Mouse (Mus musculus) neural tube, embryonic 15.5 days (tissue): ENCODE data around the gene Wdr46. TPM values are rescaled to one million over a fixed set of nuclear protein-coding genes. Genes with fewer than 3 reads are reported as not detected.
"Not testable (repeated sequence)": the region's sequence is repeated elsewhere in the genome, so short reads cannot be mapped to it uniquely, and the experiment has no call there.

ENCODE experiments used
- ATAC-seq: fragments of 200-750 bp; cut with Nextera tagmentation; 2 replicates; pipeline ENCODE4 v1.8.0; 2017; ENCODE audit warnings: mild to moderate bottlenecking, moderate TSS enrichment, moderate library complexity; ENCODE audit not compliant: low FRiP score
- H3K27ac ChIP-seq: fragments of 300-500 bp; sonication (generic); replicated peaks from 2 replicates; pipeline ENCODE4 v1.5.1; 2015; ENCODE audit warnings: mild to moderate bottlenecking, inconsistent platforms
- H3K27me3 ChIP-seq: fragments of 300-500 bp; sonication (generic); replicated peaks from 2 replicates; pipeline ENCODE4 v1.6.1; 2015; ENCODE audit warnings: inconsistent platforms
- H3K36me3 ChIP-seq: fragments of 300-500 bp; sonication (generic); 2 replicates; pipeline ENCODE4 v1.6.1; 2015; ENCODE audit warnings: inconsistent platforms
- H3K4me1 ChIP-seq: fragments of 300-500 bp; sonication (generic); 2 replicates; pipeline ENCODE4 v1.6.1; 2015; ENCODE audit warnings: inconsistent platforms
- H3K4me2 ChIP-seq: fragments of 300-500 bp; sonication (generic); 2 replicates; pipeline ENCODE4 v1.6.1; 2015; ENCODE audit warnings: inconsistent platforms, mild to moderate bottlenecking, moderate library complexity
- H3K4me3 ChIP-seq: fragments of 300-500 bp; sonication (generic); replicated peaks from 2 replicates; pipeline ENCODE4 v1.5.1; 2015; ENCODE audit warnings: mild to moderate bottlenecking, inconsistent platforms
- H3K9ac ChIP-seq: fragments of 300-500 bp; sonication (generic); replicated peaks from 2 replicates; pipeline ENCODE4 v1.6.1; 2015; ENCODE audit warnings: mild to moderate bottlenecking, inconsistent platforms
- H3K9me3 ChIP-seq: fragments of 300-500 bp; sonication (generic); replicated peaks from 2 replicates; pipeline ENCODE4 v1.6.1; 2016; ENCODE audit warnings: inconsistent platforms
- WGBS: fragments of 180-500 bp; shearing (Covaris S2); methylation state at CpG from one replicate; pipeline ENCODE4 v1.1.7; 2015; ENCODE audit warnings: mixed read lengths; 5-methylcytosine and 5-hydroxymethylcytosine counted together
- polyA plus RNA-seq: library from polyadenylated mRNA; unstranded; fragments of >200 nt; fragmentation: Nextera tagmentation; extraction: Ambion mirVana; gene quantifications from 2 replicates; pipeline ENCODE4 v1.2.1, GENCODE M21; 2015

Gene Wdr46
- polyA plus RNA-seq, 1 experiment from 2014 or later: 25.1 TPM

GRCm38 (mm10) chr17:33977861-33978557 is 37.5 kb downstream of the Wdr46 start:
- Histone ChIP-seq H3K4me1 (peaks cover 29% of the 10 kb centered on the region), H3K9ac (peak overlapping the region; percentile 41), H3K27ac (no peak overlapping the region), H3K27me3 (peaks cover 53% of the 10 kb centered on the region), H3K36me3 (no peaks in the 10 kb centered on the region), H3K4me3 (peak overlapping the region; percentile 41), H3K4me2 (peak overlapping the region; percentile 62), H3K9me3 (no peaks in the 10 kb centered on the region)
- ATAC-seq: no peak
- WGBS: 3% methylated on average over 57 of the region's 57 CpGs

- H3K9ac ChIP-seq: peak overlapping the region; percentile 41
- H3K27me3 ChIP-seq: peaks cover 53% of the 10 kb centered on the region
Measured at GRCm38 (mm10) chr17:33978631-33979031, 38.2 kb downstream of the Wdr46 start.

GRCm38 (mm10) chr17:33979512-33980050 is 39.1 kb downstream of the Wdr46 start:
- Histone ChIP-seq H3K36me3 (no peaks in the 10 kb centered on the region), H3K4me2 (no peak overlapping the region), H3K9me3 (no peaks in the 10 kb centered on the region), H3K4me1 (peaks cover 29% of the 10 kb centered on the region), H3K27me3 (peaks cover 50% of the 10 kb centered on the region), H3K9ac (no peak overlapping the region), H3K27ac (no peak overlapping the region), H3K4me3 (no peak overlapping the region)
- ATAC-seq: no peak
- 82% methylated on average over 6 of the region's 6 CpGs for WGBS

More at GRCm38 (mm10) chr17:33978631-33979031, 38.2 kb downstream of the Wdr46 start:
- Histone ChIP-seq H3K4me1 (peaks cover 29% of the 10 kb centered on the region), H3K9me3 (no peaks in the 10 kb centered on the region), H3K4me2 (peak overlapping the region; percentile 62), H3K36me3 (no peaks in the 10 kb centered on the region), H3K27ac (no peak overlapping the region), H3K4me3 (peak overlapping the region; percentile 41)
- WGBS: 2% methylated on average over 17 of the region's 17 CpGs
- ATAC-seq: no peak

DNA sequence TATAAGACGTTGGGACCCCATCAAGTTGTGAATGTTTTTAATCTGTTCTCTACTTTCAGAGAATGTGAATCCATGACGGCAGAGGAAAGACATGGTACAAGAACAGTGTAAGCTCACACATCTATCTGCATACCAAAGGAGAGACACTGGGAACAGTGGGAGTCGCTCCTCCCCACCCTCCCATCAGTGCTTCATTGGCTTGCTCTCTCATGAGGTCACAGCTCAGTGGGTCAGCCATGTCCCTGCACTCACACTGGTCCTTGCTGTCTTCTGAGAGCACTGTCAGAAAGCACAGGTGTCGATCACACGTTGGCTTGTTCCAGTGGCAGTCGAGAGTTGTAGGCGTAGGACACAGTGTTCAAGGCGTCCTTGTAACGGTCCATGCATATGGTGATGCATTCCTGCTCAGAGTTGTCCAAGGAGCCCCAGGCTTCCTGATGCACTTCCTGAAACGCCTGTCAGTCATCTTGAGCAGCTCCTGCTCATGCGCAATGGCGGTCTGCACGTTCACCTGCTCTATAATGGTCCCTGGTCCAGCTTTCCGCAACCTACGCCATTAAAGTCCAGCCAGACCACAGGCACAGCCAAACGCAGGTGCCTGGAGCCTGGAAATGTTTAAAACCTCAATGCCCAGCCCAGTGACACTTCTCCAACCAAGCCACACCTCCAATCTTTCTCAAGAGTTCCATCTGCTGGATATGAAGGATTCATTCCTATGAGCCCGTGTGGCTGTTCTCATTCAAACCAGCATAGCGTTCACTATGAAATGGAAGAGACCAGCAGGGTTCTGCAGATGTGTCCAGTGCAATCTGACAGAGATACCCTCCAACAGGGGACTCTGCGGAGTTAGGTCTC is 39.9 kb downstream of the Wdr46 start:
- peak overlapping the region; percentile 67 for H3K4me2 ChIP-seq
- H3K4me1 ChIP-seq: peaks cover 29% of the 10 kb centered on the region
- no peaks in the 10 kb centered on the region for H3K9me3 ChIP-seq
- H3K9ac ChIP-seq: 0 out of 2 replicates have a peak overlapping the region, but pooled peaks have one; percentile 26
- no peaks in the 10 kb centered on the region for H3K36me3 ChIP-seq
- ATAC-seq: peak; percentile 16
- peaks cover 46% of the 10 kb centered on the region for H3K27me3 ChIP-seq
- H3K27ac ChIP-seq: peak overlapping the region; percentile 93
- H3K4me3 ChIP-seq: peak overlapping the region; percentile 58; the same call in 1 of the 2 replicates
- WGBS: 79% methylated on average over 19 of the region's 19 CpGs

GRCm38 (mm10) chr17:33981192-33981909 is 40.9 kb downstream of the Wdr46 start:
- peaks cover 40% of the 10 kb centered on the region for H3K27me3 ChIP-seq
- peak overlapping the region; percentile 68 for H3K9ac ChIP-seq
- not testable (repeated sequence) for H3K9me3 ChIP-seq, H3K36me3 ChIP-seq
- under 1% methylated on average over 27 of the region's 27 CpGs for WGBS
- peak overlapping the region; percentile 67 for H3K4me2 ChIP-seq
- H3K4me1 ChIP-seq: peaks cover 29% of the 10 kb centered on the region
- ATAC-seq: peak; percentile 97
- peak overlapping the region; percentile 58 for H3K4me3 ChIP-seq
- peak overlapping the region; percentile 93 for H3K27ac ChIP-seq

GRCm38 (mm10) chr17:33982136-33982535 is 41.7 kb downstream of the Wdr46 start:
- H3K27me3 ChIP-seq: peaks cover 32% of the 10 kb centered on the region
- peak overlapping the region; percentile 67 for H3K4me2 ChIP-seq
- H3K36me3 ChIP-seq, ATAC-seq, H3K9ac ChIP-seq, H3K9me3 ChIP-seq: not testable (repeated sequence)
- WGBS: 7% methylated on average over 8 of the region's 8 CpGs
- H3K4me1 ChIP-seq: peaks cover 29% of the 10 kb centered on the region
- H3K27ac ChIP-seq: peak overlapping the region; percentile 93
- H3K4me3 ChIP-seq: peak overlapping the region; percentile 58

DNA sequence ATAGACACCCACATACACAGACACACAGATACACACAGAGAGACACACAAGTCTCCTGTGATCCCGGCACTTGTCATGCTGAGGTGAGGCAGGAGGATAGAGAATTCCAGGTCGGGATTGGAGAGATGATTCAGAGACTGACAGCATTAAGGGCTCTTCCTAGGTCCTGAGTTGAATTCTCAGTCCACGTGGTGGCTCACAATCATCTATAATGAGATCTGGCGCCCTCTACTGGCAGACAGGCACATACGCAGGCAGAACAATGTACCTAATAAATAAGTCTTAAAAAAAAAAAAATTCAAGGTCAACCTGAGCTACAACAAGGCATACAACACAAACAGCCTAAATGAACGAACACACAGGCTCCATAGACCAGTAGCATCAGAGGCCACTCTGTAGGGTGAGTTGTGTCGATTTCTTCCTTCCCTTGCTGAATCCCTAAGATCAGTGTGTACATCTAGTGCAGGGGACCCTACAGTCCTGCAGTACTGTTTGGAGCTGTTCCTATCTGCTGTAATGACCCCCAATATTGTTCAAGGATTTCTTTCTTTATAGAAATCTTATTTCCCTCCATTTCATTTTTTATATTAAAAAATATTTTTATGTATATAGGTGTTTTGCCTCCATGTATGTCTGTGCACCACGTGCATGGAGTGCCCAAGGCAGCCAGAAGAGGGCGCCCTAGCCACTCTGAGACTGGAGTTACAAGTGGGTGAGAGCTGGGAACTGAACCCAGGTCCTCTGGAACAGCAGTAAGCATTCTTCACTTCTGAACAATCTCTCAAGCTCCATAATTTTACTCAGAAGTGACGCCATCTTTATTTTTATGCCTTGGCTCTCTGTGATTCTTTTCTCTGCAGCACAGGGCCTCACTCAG is 51.6 kb downstream of the Wdr46 start:
- peak; percentile 59; the same call in 1 of the 2 replicates for ATAC-seq
- Histone ChIP-seq H3K4me3 (no peak overlapping the region), H3K27ac (no peak overlapping the region), H3K9me3 (no peaks in the 10 kb centered on the region), H3K4me1 (0 out of 2 replicates have a peak, but pooled peaks cover 2% of the 10 kb centered on the region), H3K4me2 (0 out of 2 replicates have a peak overlapping the region, but pooled peaks have one; percentile 23), H3K9ac (no peak overlapping the region), H3K27me3 (0 out of 2 replicates have a peak, but pooled peaks cover 3% of the 10 kb centered on the region), H3K36me3 (no peaks in the 10 kb centered on the region)
- 38% methylated on average over 10 of the region's 10 CpGs for WGBS

GRCm38 (mm10) chr17:33994959-33995358 is 54.5 kb downstream of the Wdr46 start:
- no peak for ATAC-seq

GRCm38 (mm10) chr17:33995651-33996050 is 55.2 kb downstream of the Wdr46 start:
- WGBS: 66% methylated on average over 3 of the region's 3 CpGs
- Histone ChIP-seq H3K27me3 (peaks cover 20% of the 10 kb centered on the region), H3K36me3 (no peaks in the 10 kb centered on the region), H3K4me2 (no peak overlapping the region), H3K9me3 (no peaks in the 10 kb centered on the region), H3K9ac (no peak overlapping the region), H3K27ac (no peak overlapping the region), H3K4me3 (no peak overlapping the region), H3K4me1 (peaks cover 16% of the 10 kb centered on the region)
- no peak for ATAC-seq

More at GRCm38 (mm10) chr17:33994959-33995358, 54.5 kb downstream of the Wdr46 start:
- no peak overlapping the region for H3K27ac ChIP-seq
- H3K4me2 ChIP-seq: no peak overlapping the region
- peaks cover 13% of the 10 kb centered on the region for H3K27me3 ChIP-seq
- no peaks in the 10 kb centered on the region for H3K9me3 ChIP-seq
- no peak overlapping the region for H3K9ac ChIP-seq
- peaks cover 11% of the 10 kb centered on the region for H3K4me1 ChIP-seq
- no peak overlapping the region for H3K4me3 ChIP-seq
- WGBS: 91% methylated on average over 8 of the region's 8 CpGs
- no peaks in the 10 kb centered on the region for H3K36me3 ChIP-seq

DNA sequence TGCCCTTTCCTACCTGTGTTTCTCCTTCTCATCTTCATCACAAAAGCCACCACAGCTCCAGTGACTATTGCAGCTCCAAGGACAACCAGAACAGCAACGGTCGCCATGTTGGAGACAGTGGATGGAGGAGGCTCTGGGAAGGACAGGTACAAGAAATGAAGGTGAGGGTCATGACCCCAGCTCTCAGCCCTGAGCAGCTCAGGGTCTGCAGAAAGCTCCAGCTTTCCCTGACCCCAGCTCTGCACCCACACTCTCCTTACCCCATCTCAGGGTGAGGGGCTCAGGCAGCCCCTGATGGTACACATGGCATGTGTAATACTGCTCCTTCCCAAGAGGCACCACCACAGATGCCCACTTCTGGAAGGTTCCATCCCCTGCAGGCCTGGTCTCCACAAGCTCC is 56.6 kb downstream of the Wdr46 start:
- not testable (repeated sequence) for H3K9me3 ChIP-seq, H3K36me3 ChIP-seq, H3K4me3 ChIP-seq, H3K4me2 ChIP-seq, H3K27ac ChIP-seq, ATAC-seq, H3K9ac ChIP-seq
- H3K27me3 ChIP-seq: peaks cover 32% of the 10 kb centered on the region
- H3K4me1 ChIP-seq: peaks cover 14% of the 10 kb centered on the region
- 83% methylated on average over 2 of the region's 2 CpGs for WGBS
